Mouse (Mus musculus): ENCODE results near the gene Get4. TPM values are rescaled to one million over a fixed set of nuclear protein-coding genes. Genes with fewer than 3 reads are reported as not detected.

The Get4 gene
- polyA plus RNA-seq, 1 experiment from 2014 or later, result 145 TPM

GRCm38 (mm10) chr5:139313536-139313935 lies 61.4 kb downstream of the Get4 start:
- H3K4me1 ChIP-seq (ENCODE audit: control insufficient read depth, insufficient read depth, low read length), result no peaks in the 10 kb centered on the region
- no peak overlapping the region for H3K9ac ChIP-seq (ENCODE audit: low read length)
- no peaks in the 10 kb centered on the region for H3K36me3 ChIP-seq (ENCODE audit: control insufficient read depth, insufficient read depth, low read length)
- H3K27me3 ChIP-seq (ENCODE audit: control insufficient read depth, insufficient read depth, low read length), result no peaks in the 10 kb centered on the region
- no peaks in the 10 kb centered on the region for H3K9me3 ChIP-seq (ENCODE audit: control insufficient read depth, low read length)
- no peak overlapping the region for H3K27ac ChIP-seq (ENCODE audit: low read depth, low read length)
- no peak overlapping the region for H3K4me3 ChIP-seq (ENCODE audit: low read depth, low read length)
- no peak overlapping the region for H3K4me2 ChIP-seq (ENCODE audit: low read depth)
- DNase-seq (ENCODE audit: low spot score), result no peak
- ATAC-seq (ENCODE audit: insufficient read depth, low FRiP score, low TSS enrichment), result no peak
- 68% methylated on average over 9 of the region's 9 CpGs for WGBS

GRCm38 (mm10) chr5:139314941-139315642 lies 63.0 kb downstream of the Get4 start:
- ATAC-seq (ENCODE audit: insufficient read depth, low FRiP score, low TSS enrichment), result no peak
- 87% methylated on average over 12 of the region's 12 CpGs for WGBS
- Histone ChIP-seq H3K36me3 (ENCODE audit: control insufficient read depth, insufficient read depth, low read length) (no peaks in the 10 kb centered on the region), H3K4me2 (ENCODE audit: low read depth) (no peak overlapping the region), H3K4me3 (ENCODE audit: low read depth, low read length) (no peak overlapping the region), H3K9me3 (ENCODE audit: control insufficient read depth, low read length) (no peaks in the 10 kb centered on the region), H3K27me3 (ENCODE audit: control insufficient read depth, insufficient read depth, low read length) (no peaks in the 10 kb centered on the region), H3K27ac (ENCODE audit: low read depth, low read length) (no peak overlapping the region), H3K4me1 (ENCODE audit: control insufficient read depth, insufficient read depth, low read length) (no peaks in the 10 kb centered on the region), H3K9ac (ENCODE audit: low read length) (no peak overlapping the region)
- DNase-seq (ENCODE audit: low spot score), result no peak

- Histone ChIP-seq H3K4me2 (ENCODE audit: low read depth) (no peak overlapping the region), H3K27ac (ENCODE audit: low read depth, low read length) (no peak overlapping the region), H3K4me1 (ENCODE audit: control insufficient read depth, insufficient read depth, low read length) (no peaks in the 10 kb centered on the region), H3K9me3 (ENCODE audit: control insufficient read depth, low read length) (no peaks in the 10 kb centered on the region), H3K9ac (ENCODE audit: low read length) (no peak overlapping the region), H3K27me3 (ENCODE audit: control insufficient read depth, insufficient read depth, low read length) (no peaks in the 10 kb centered on the region), H3K36me3 (ENCODE audit: control insufficient read depth, insufficient read depth, low read length) (no peaks in the 10 kb centered on the region), H3K4me3 (ENCODE audit: low read depth, low read length) (no peak overlapping the region)
- WGBS, result 74% methylated on average over 6 of the region's 6 CpGs
- DNase-seq (ENCODE audit: low spot score) (no peak), ATAC-seq (ENCODE audit: insufficient read depth, low FRiP score, low TSS enrichment) (no peak)
These were observed 65.0 kb downstream of the Get4 start for GRCm38 (mm10) chr5:139316982-139317675.

- H3K27me3 ChIP-seq (ENCODE audit: control insufficient read depth, insufficient read depth, low read length), result no peaks in the 10 kb centered on the region
- no peak overlapping the region for H3K27ac ChIP-seq (ENCODE audit: low read depth, low read length)
- WGBS, result 70% methylated on average over 21 of the region's 21 CpGs
- no peaks in the 10 kb centered on the region for H3K36me3 ChIP-seq (ENCODE audit: control insufficient read depth, insufficient read depth, low read length)
- DNase-seq (ENCODE audit: low spot score) (no peak), ATAC-seq (ENCODE audit: insufficient read depth, low FRiP score, low TSS enrichment) (no peak)
- no peaks in the 10 kb centered on the region for H3K9me3 ChIP-seq (ENCODE audit: control insufficient read depth, low read length)
- no peaks in the 10 kb centered on the region for H3K4me1 ChIP-seq (ENCODE audit: control insufficient read depth, insufficient read depth, low read length)
- H3K9ac ChIP-seq (ENCODE audit: low read length), result no peak overlapping the region
- H3K4me2 ChIP-seq (ENCODE audit: low read depth), result no peak overlapping the region
- no peak overlapping the region for H3K4me3 ChIP-seq (ENCODE audit: low read depth, low read length)
These were observed 65.8 kb downstream of the Get4 start for GRCm38 (mm10) chr5:139317751-139318504.

Other genes with a start within 250 kb of the Get4 start
- 32.4 and 39.4 TPM in 2 replicates for gene Prkar1b, start 102.3 kb upstream of the Get4 start, polyA plus RNA-seq (2014; fragmentation: Nextera tagmentation; extraction: Ambion mirVana)
- 8.5 and 10.6 TPM in 2 replicates for gene Dnaaf5, start 102.1 kb upstream of the Get4 start, polyA plus RNA-seq (2014; fragmentation: Nextera tagmentation; extraction: Ambion mirVana)
- 45.3 and 48.9 TPM in 2 replicates for gene Sun1, start 51.7 kb upstream of the Get4 start, polyA plus RNA-seq (2014; fragmentation: Nextera tagmentation; extraction: Ambion mirVana)
- 7.7 and 8.4 TPM in 2 replicates for gene Adap1, start 73.3 kb downstream of the Get4 start, polyA plus RNA-seq (2014; fragmentation: Nextera tagmentation; extraction: Ambion mirVana)
- 141 and 142 TPM in 2 replicates for gene Cox19, start 99.1 kb downstream of the Get4 start, polyA plus RNA-seq (2014; fragmentation: Nextera tagmentation; extraction: Ambion mirVana)
- not detected in 2 replicates for gene Cyp2w1, start 100.3 kb downstream of the Get4 start, polyA plus RNA-seq (2014; fragmentation: Nextera tagmentation; extraction: Ambion mirVana)
- gene Gpr146, start 125.4 kb downstream of the Get4 start, polyA plus RNA-seq (2014; fragmentation: Nextera tagmentation; extraction: Ambion mirVana), result 2.4 TPM in 2 replicates
- 0.18 and 0.36 TPM in 2 replicates for gene C130050O18Rik, start 153.0 kb downstream of the Get4 start, polyA plus RNA-seq (2014; fragmentation: Nextera tagmentation; extraction: Ambion mirVana)
- gene Gper1, start 170.8 kb downstream of the Get4 start, polyA plus RNA-seq (2014; fragmentation: Nextera tagmentation; extraction: Ambion mirVana), result 2.9 and 4.4 TPM in 2 replicates
- 32.0 and 37.6 TPM in 2 replicates for gene 3110082I17Rik, start 208.2 kb downstream of the Get4 start, polyA plus RNA-seq (2014; fragmentation: Nextera tagmentation; extraction: Ambion mirVana)
- gene Zfand2a, start 232.2 kb downstream of the Get4 start, polyA plus RNA-seq (2014; fragmentation: Nextera tagmentation; extraction: Ambion mirVana), result 5.4 and 7.9 TPM in 2 replicates